Mouse (Mus musculus) MEL (cell line): ENCODE data around the gene Gclm. TPM values are rescaled to one million over a fixed set of nuclear protein-coding genes. Genes with fewer than 3 reads are reported as not detected.

Source experiments
- DNase-seq: peaks from one replicate; pipeline ENCODE4 v3.0.0; 2011; ENCODE audit warnings: low read depth, low spot score
- H3K27ac ChIP-seq: 2 replicates; pipeline ENCODE4 v1.5.1; 2012; ENCODE audit warnings: low read depth, mild to moderate bottlenecking, control low read depth, low read length, moderate library complexity; ENCODE audit not compliant: control insufficient read depth
- H3K27me3 ChIP-seq, 2 experiments: fragments of 150-350 bp in 1 of 2; sonication (generic) in 1 of 2; 2 replicates each; pipeline ENCODE4 v1.6.1; 2012; ENCODE audit warnings: low read length in 2 of 2, mild to moderate bottlenecking in 2 of 2, improper control_type of control experiment in 1 of 2, moderate library complexity in 1 of 2; ENCODE audit not compliant: insufficient read depth in 2 of 2, control insufficient read depth in 1 of 2
- H3K36me3 ChIP-seq, 2 experiments: 2 replicates each; pipeline ENCODE4 v1.6.1; 2012 to 2014; ENCODE audit warnings: low read length in 2 of 2, improper control_type of control experiment in 1 of 2, inconsistent platforms in 1 of 2, mild to moderate bottlenecking in 1 of 2; ENCODE audit not compliant: insufficient read depth in 2 of 2, control insufficient read depth in 1 of 2
- H3K4me1 ChIP-seq, 2 experiments: fragments of 150-350 bp in 1 of 2; sonication (generic) in 1 of 2; 2 replicates each; pipeline ENCODE4 v1.6.1; 2012; ENCODE audit warnings: low read length in 2 of 2, improper control_type of control experiment in 1 of 2, mild to moderate bottlenecking in 1 of 2; ENCODE audit not compliant: insufficient read depth in 2 of 2, control insufficient read depth in 1 of 2
- H3K4me3 ChIP-seq, 2 experiments: fragments of 150-350 bp in 1 of 2; sonication (generic) in 1 of 2; 2 replicates each; pipeline ENCODE4 v1.5.1; 2012; ENCODE audit warnings: low read depth in 2 of 2, low read length in 2 of 2, mild to moderate bottlenecking in 2 of 2, moderate library complexity in 2 of 2, control low read depth in 1 of 2, improper control_type of control experiment in 1 of 2; ENCODE audit not compliant: control insufficient read depth in 1 of 2, insufficient read depth in 1 of 2
- H3K79me2 ChIP-seq: 2 replicates; pipeline ENCODE4 v1.6.1; 2012; ENCODE audit warnings: mild to moderate bottlenecking, low read length, moderate library complexity; ENCODE audit not compliant: control insufficient read depth, poor library complexity, insufficient read depth
- H3K9ac ChIP-seq: 2 replicates; pipeline ENCODE4 v1.6.1; 2012; ENCODE audit warnings: low read depth, mild to moderate bottlenecking, control low read depth, low read length, moderate library complexity; ENCODE audit not compliant: control insufficient read depth, poor library complexity, severe bottlenecking
- H3K9me3 ChIP-seq: fragments of 150-350 bp; sonication (generic); replicated peaks from 2 replicates; pipeline ENCODE4 v1.6.1; 2012; ENCODE audit warnings: mild to moderate bottlenecking, low read length, improper control_type of control experiment, moderate library complexity; ENCODE audit not compliant: insufficient read depth
- CHD1 ChIP-seq: IDR thresholded peaks from 2 replicates; pipeline ENCODE4 v1.6.1; 2012; ENCODE audit warnings: low read depth, mild to moderate bottlenecking, inconsistent platforms, low read length, improper control_type of control experiment
- CHD2 ChIP-seq: IDR thresholded peaks from 2 replicates; pipeline ENCODE4 v1.6.1; 2011; ENCODE audit warnings: low read length, improper control_type of control experiment
- E2F4 ChIP-seq: IDR thresholded peaks from 2 replicates; pipeline ENCODE4 v1.6.1; 2011; ENCODE audit warnings: low read depth, low read length, improper control_type of control experiment, borderline replicate concordance
- ELF1 ChIP-seq: IDR thresholded peaks from 2 replicates; pipeline ENCODE4 v1.6.1; 2014; ENCODE audit warnings: low read depth, mild to moderate bottlenecking, inconsistent platforms, low read length, improper control_type of control experiment, moderate library complexity
- EP300 ChIP-seq, 2 experiments: IDR thresholded peaks; 2 replicates each; pipeline ENCODE4 v1.6.1; 2011; ENCODE audit warnings: improper control_type of control experiment in 2 of 2, low read length in 2 of 2, low read depth in 1 of 2, mild to moderate bottlenecking in 1 of 2
- GABPA ChIP-seq: IDR thresholded peaks from 2 replicates; pipeline ENCODE4 v1.6.1; 2012; ENCODE audit warnings: low read depth, mild to moderate bottlenecking, inconsistent platforms, low read length, improper control_type of control experiment, moderate library complexity
- JUND ChIP-seq: IDR thresholded peaks from 2 replicates; pipeline ENCODE4 v1.6.1; 2011; ENCODE audit warnings: low read depth, mild to moderate bottlenecking, improper control_type of control experiment, low read length
- KAT2A ChIP-seq: conservative IDR thresholded peaks from 2 replicates; pipeline ENCODE4 v1.6.1; 2012; ENCODE audit warnings: low read depth, low read length, improper control_type of control experiment, inconsistent platforms
- MAFK ChIP-seq: IDR thresholded peaks from 2 replicates; pipeline ENCODE4 v1.6.1; 2011; ENCODE audit warnings: low read depth, mild to moderate bottlenecking, low read length, improper control_type of control experiment, borderline replicate concordance
- MEF2A ChIP-seq: IDR thresholded peaks from 2 replicates; pipeline ENCODE4 v1.6.1; 2014; ENCODE audit warnings: low read depth, mild to moderate bottlenecking, inconsistent platforms, low read length, improper control_type of control experiment; ENCODE audit not compliant: poor library complexity, insufficient replicate concordance, severe bottlenecking; ENCODE audit errors: extremely low read depth
- MXI1 ChIP-seq: IDR thresholded peaks from 2 replicates; pipeline ENCODE4 v1.6.1; 2011; ENCODE audit warnings: mild to moderate bottlenecking, low read depth, low read length, improper control_type of control experiment
- MYB ChIP-seq: IDR thresholded peaks from 2 replicates; pipeline ENCODE4 v1.6.1; 2011; ENCODE audit warnings: mild to moderate bottlenecking, low read depth, low read length, improper control_type of control experiment
- NELFE ChIP-seq: IDR thresholded peaks from 2 replicates; pipeline ENCODE4 v1.6.1; 2011; ENCODE audit warnings: low read depth, low read length, improper control_type of control experiment
- NRF1 ChIP-seq: IDR thresholded peaks from 2 replicates; pipeline ENCODE4 v1.6.1; 2014; ENCODE audit warnings: low read depth, mild to moderate bottlenecking, inconsistent platforms, low read length, improper control_type of control experiment, moderate library complexity; ENCODE audit not compliant: poor library complexity, insufficient read depth, severe bottlenecking
- POLR2A ChIP-seq, 2 experiments: IDR thresholded peaks; 2 replicates each; pipeline ENCODE4 v1.6.1; 2011 to 2012; ENCODE audit warnings: low read length in 2 of 2, mild to moderate bottlenecking in 2 of 2, control low read depth in 1 of 2, improper control_type of control experiment in 1 of 2, low read depth in 1 of 2, moderate library complexity in 1 of 2; ENCODE audit not compliant: control insufficient read depth in 1 of 2, insufficient read depth in 1 of 2, poor library complexity in 1 of 2
- POLR2AphosphoS2 ChIP-seq: IDR thresholded peaks from 2 replicates; pipeline ENCODE4 v1.6.1; 2011; ENCODE audit warnings: low read length, improper control_type of control experiment
- RAD21 ChIP-seq: IDR thresholded peaks from 2 replicates; pipeline ENCODE4 v1.6.1; 2011; ENCODE audit warnings: mild to moderate bottlenecking, low read depth, low read length, improper control_type of control experiment
- RCOR1 ChIP-seq: IDR thresholded peaks from 2 replicates; pipeline ENCODE4 v1.6.1; 2012; ENCODE audit warnings: low read depth, mild to moderate bottlenecking, inconsistent platforms, low read length, improper control_type of control experiment
- SIN3A ChIP-seq: IDR thresholded peaks from 2 replicates; pipeline ENCODE4 v1.6.1; 2012; ENCODE audit warnings: low read length, improper control_type of control experiment, inconsistent platforms
- SMC3 ChIP-seq: IDR thresholded peaks from 2 replicates; pipeline ENCODE4 v1.6.1; 2011; ENCODE audit warnings: low read depth, low read length, improper control_type of control experiment
- TCF12 ChIP-seq: IDR thresholded peaks from 2 replicates; pipeline ENCODE4 v1.6.1; 2014; ENCODE audit warnings: low read depth, mild to moderate bottlenecking, inconsistent platforms, low read length, improper control_type of control experiment, moderate library complexity
- UBTF ChIP-seq: IDR thresholded peaks from 2 replicates; pipeline ENCODE4 v1.6.1; 2012; ENCODE audit warnings: low read depth, mild to moderate bottlenecking, inconsistent platforms, low read length, improper control_type of control experiment, moderate library complexity, borderline replicate concordance; ENCODE audit not compliant: insufficient read depth
- polyA plus RNA-seq, 2 experiments: library from polyadenylated mRNA; stranded (reverse) in 1 of 2; unstranded in 1 of 2; fragments of >175 nt in 1 of 2; fragments of >200 nt in 1 of 2; gene quantifications; 2 replicates each; pipeline versions ENCODE4 v1.2.1 to v1.2.4; 2012; ENCODE audit warnings: low replicate concordance in 2 of 2, low read depth in 1 of 2; ENCODE audit not compliant: insufficient read length in 2 of 2, insufficient read depth in 1 of 2, missing spikeins in 1 of 2
- total RNA-seq: library from RNA; depleted of rRNA; stranded (reverse); fragments of 300-350 nt; gene quantifications from 2 replicates; pipeline ENCODE4 v1.2.3, GENCODE M21; 2012

Gclm gene
- total and polyA plus RNA-seq, 3 experiments: 123 to 334 (median 174) TPM

DNA sequence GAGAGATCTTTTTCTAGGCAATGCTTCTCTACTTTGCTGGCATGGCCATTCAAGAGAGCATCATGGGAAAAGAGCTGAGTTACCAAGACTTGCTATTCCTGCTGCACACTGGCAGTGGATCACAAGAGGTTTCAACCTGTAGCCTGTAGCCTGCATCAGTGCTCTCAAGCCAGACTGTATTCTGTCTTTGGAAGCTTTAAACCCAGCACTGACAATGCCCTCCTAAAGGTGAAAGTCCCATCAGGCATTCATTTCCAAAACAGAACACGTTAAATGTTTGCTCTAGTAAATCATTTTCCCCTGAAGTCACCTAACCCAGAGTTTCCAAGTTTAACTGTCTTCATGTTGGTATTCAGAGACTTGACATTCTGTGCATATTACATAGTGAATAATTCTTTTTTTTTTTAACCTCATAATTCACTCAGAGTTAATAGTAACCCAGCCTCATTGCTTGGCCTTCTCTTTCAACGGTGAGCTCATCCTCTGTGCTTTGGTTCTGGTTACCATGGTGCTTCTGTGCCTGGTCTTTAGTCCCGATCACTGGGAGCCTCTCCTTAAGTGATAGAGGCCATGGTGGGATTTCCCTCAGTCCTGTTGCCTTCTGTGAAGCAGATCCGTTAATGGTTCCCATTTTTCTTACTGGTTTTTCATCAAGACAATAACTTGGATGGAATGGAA, 48.6 kb upstream of the Gclm start:
- TF ChIP-seq CHD2 (no peak), RAD21 (no peak), TCF12 (no peak), SIN3A (no peak), NRF1 (no peak), EP300 (IDR thresholded peaks at IDR 0.05; ENCODE audit: low read depth in 1 of 2, low read length in 2 of 2) (no peak), NELFE (no peak), CHD1 (no peak), UBTF (no peak), SMC3 (no peak), POLR2AphosphoS2 (no peak), POLR2A (IDR thresholded peaks at IDR 0.05; ENCODE audit: control insufficient read depth in 1 of 2, insufficient read depth in 1 of 2, low read depth in 1 of 2, low read length in 2 of 2, poor library complexity in 1 of 2) (no peak)
- no peak overlapping the region for H3K27ac ChIP-seq

GRCm38 (mm10) chr3:122198532-122198931, 46.8 kb upstream of the Gclm start:
- no peaks in the 10 kb centered on the region for H3K27me3 ChIP-seq
- H3K36me3 ChIP-seq: no peaks in the 10 kb centered on the region
- H3K4me1 ChIP-seq: peaks cover 0 to 3% of the 10 kb centered on the region in 2 experiments; a peak in 1 of 4 replicates
- H3K9me3 ChIP-seq: no peaks in the 10 kb centered on the region
- no peak overlapping the region for H3K4me3 ChIP-seq
- no peak for DNase-seq
- H3K79me2 ChIP-seq: no peaks in the 10 kb centered on the region
- H3K27ac ChIP-seq: no peak overlapping the region
- H3K9ac ChIP-seq: no peak overlapping the region
- TF ChIP-seq CHD1 (no peak), MYB (no peak), JUND (no peak), GABPA (no peak), MEF2A (no peak), POLR2A (IDR thresholded peaks at IDR 0.05; ENCODE audit: control insufficient read depth in 1 of 2, insufficient read depth in 1 of 2, low read depth in 1 of 2, low read length in 2 of 2, poor library complexity in 1 of 2) (no peak), KAT2A (no peak), UBTF (no peak), MAFK (no peak), POLR2AphosphoS2 (no peak), RCOR1 (no peak), ELF1 (no peak), E2F4 (no peak), MXI1 (no peak), CHD2 (no peak)

More for the DNA sequence above, 48.6 kb upstream of the Gclm start:
- H3K4me3 ChIP-seq: no peak overlapping the region
- H3K27me3 ChIP-seq: no peaks in the 10 kb centered on the region
- no peaks in the 10 kb centered on the region for H3K36me3 ChIP-seq
- H3K4me1 ChIP-seq: peaks cover 0 to 3% of the 10 kb centered on the region in 2 experiments; a peak in 1 of 4 replicates
- H3K79me2 ChIP-seq: no peaks in the 10 kb centered on the region
- no peak for DNase-seq
- H3K9ac ChIP-seq: no peak overlapping the region
- H3K9me3 ChIP-seq: no peaks in the 10 kb centered on the region
